Mouse (Mus musculus): ENCODE results near the gene Tiprl. TPM values are rescaled to one million over a fixed set of nuclear protein-coding genes. Genes with fewer than 3 reads are reported as not detected.
A peak's percentile ranks its signal among the peaks of the same experiment; 100 is the strongest.

Gene Tiprl
- polyA plus RNA-seq, 1 experiment: 19.2 TPM

GRCm38 (mm10) chr1:165235846-165236245 lies 950 bp downstream of the Tiprl start:
- Histone ChIP-seq H3K4me3 (ENCODE audit: low read depth, low read length) (peak overlapping the region; percentile 99), H3K27me3 (ENCODE audit: control insufficient read depth, insufficient read depth, low read length) (no peaks in the 10 kb centered on the region), H3K36me3 (ENCODE audit: control insufficient read depth, insufficient read depth, low read length) (no peaks in the 10 kb centered on the region), H3K27ac (ENCODE audit: insufficient read depth, low read depth, low read length) (no peak overlapping the region), H3K4me1 (ENCODE audit: control insufficient read depth, insufficient read depth, insufficient read length, low read length) (peaks cover 6% of the 10 kb centered on the region)
- 2% methylated on average over 10 of the region's 10 CpGs for WGBS
- TF ChIP-seq CTCF (IDR thresholded peaks at IDR 0.05; ENCODE audit: extremely low read depth, insufficient read length, insufficient replicate concordance, low read depth, low read length) (no peak), POLR2A (IDR thresholded peaks at IDR 0.05; ENCODE audit: low read depth, low read length) (no peak)

- H3K36me3 ChIP-seq (ENCODE audit: control insufficient read depth, insufficient read depth, low read length): no peaks in the 10 kb centered on the region
- no peak overlapping the region for H3K27ac ChIP-seq (ENCODE audit: insufficient read depth, low read depth, low read length)
- TF ChIP-seq POLR2A (IDR thresholded peaks at IDR 0.05; ENCODE audit: low read depth, low read length) (no peak), CTCF (IDR thresholded peaks at IDR 0.05; ENCODE audit: extremely low read depth, insufficient read length, insufficient replicate concordance, low read depth, low read length) (no peak)
- H3K27me3 ChIP-seq (ENCODE audit: control insufficient read depth, insufficient read depth, low read length): no peaks in the 10 kb centered on the region
- H3K4me3 ChIP-seq (ENCODE audit: low read depth, low read length): no peak overlapping the region
- H3K4me1 ChIP-seq (ENCODE audit: control insufficient read depth, insufficient read depth, insufficient read length, low read length): peaks cover 10% of the 10 kb centered on the region
- WGBS: 49% methylated on average over 2 of the region's 2 CpGs
Measured at GRCm38 (mm10) chr1:165233806-165234205, 3.0 kb downstream of the Tiprl start.

- WGBS: 93% methylated on average over 4 of the region's 4 CpGs
Measured at GRCm38 (mm10) chr1:165230691-165231090, 6.1 kb downstream of the Tiprl start.

GRCm38 (mm10) chr1:165229577-165229976 lies 7.2 kb downstream of the Tiprl start:
- peaks cover 19% of the 10 kb centered on the region for H3K36me3 ChIP-seq (ENCODE audit: control insufficient read depth, insufficient read depth, low read length)
- peaks cover 7% of the 10 kb centered on the region for H3K4me1 ChIP-seq (ENCODE audit: control insufficient read depth, insufficient read depth, insufficient read length, low read length)
- no peaks in the 10 kb centered on the region for H3K27me3 ChIP-seq (ENCODE audit: control insufficient read depth, insufficient read depth, low read length)
- H3K27ac ChIP-seq (ENCODE audit: insufficient read depth, low read depth, low read length): peak overlapping the region; percentile 60
- H3K4me3 ChIP-seq (ENCODE audit: low read depth, low read length): no peak overlapping the region
- no peak for TF ChIP-seq CTCF (IDR thresholded peaks at IDR 0.05; ENCODE audit: extremely low read depth, insufficient read length, insufficient replicate concordance, low read depth, low read length)
- TF ChIP-seq POLR2A (IDR thresholded peaks at IDR 0.05; ENCODE audit: low read depth, low read length): no peak
- WGBS: 40% methylated on average over 9 of the region's 9 CpGs

More at GRCm38 (mm10) chr1:165230691-165231090, 6.1 kb downstream of the Tiprl start:
- Histone ChIP-seq H3K27ac (ENCODE audit: insufficient read depth, low read depth, low read length) (no peak overlapping the region), H3K4me3 (ENCODE audit: low read depth, low read length) (no peak overlapping the region), H3K4me1 (ENCODE audit: control insufficient read depth, insufficient read depth, insufficient read length, low read length) (peaks cover 10% of the 10 kb centered on the region), H3K27me3 (ENCODE audit: control insufficient read depth, insufficient read depth, low read length) (no peaks in the 10 kb centered on the region), H3K36me3 (ENCODE audit: control insufficient read depth, insufficient read depth, low read length) (peaks cover 11% of the 10 kb centered on the region)
- TF ChIP-seq POLR2A (IDR thresholded peaks at IDR 0.05; ENCODE audit: low read depth, low read length) (no peak), CTCF (IDR thresholded peaks at IDR 0.05; ENCODE audit: extremely low read depth, insufficient read length, insufficient replicate concordance, low read depth, low read length) (peak; percentile 32; the same call in 1 of the 2 replicates)

GRCm38 (mm10) chr1:165217023-165217589 lies 19.7 kb downstream of the Tiprl start:
- H3K36me3 ChIP-seq (ENCODE audit: control insufficient read depth, insufficient read depth, low read length): peaks cover 48% of the 10 kb centered on the region
- no peak for TF ChIP-seq POLR2A (IDR thresholded peaks at IDR 0.05; ENCODE audit: low read depth, low read length)
- no peak for TF ChIP-seq CTCF (IDR thresholded peaks at IDR 0.05; ENCODE audit: extremely low read depth, insufficient read length, insufficient replicate concordance, low read depth, low read length)

GRCm38 (mm10) chr1:165215831-165216230 lies 21.0 kb downstream of the Tiprl start:
- no peaks in the 10 kb centered on the region for H3K27me3 ChIP-seq (ENCODE audit: control insufficient read depth, insufficient read depth, low read length)
- no peak for TF ChIP-seq POLR2A (IDR thresholded peaks at IDR 0.05; ENCODE audit: low read depth, low read length)
- TF ChIP-seq CTCF (IDR thresholded peaks at IDR 0.05; ENCODE audit: extremely low read depth, insufficient read length, insufficient replicate concordance, low read depth, low read length): no peak
- H3K4me3 ChIP-seq (ENCODE audit: low read depth, low read length): no peak overlapping the region
- peaks cover 4% of the 10 kb centered on the region; the same call in 1 of the 2 replicates for H3K4me1 ChIP-seq (ENCODE audit: control insufficient read depth, insufficient read depth, insufficient read length, low read length)
- peaks cover 38% of the 10 kb centered on the region for H3K36me3 ChIP-seq (ENCODE audit: control insufficient read depth, insufficient read depth, low read length)
- no peak overlapping the region for H3K27ac ChIP-seq (ENCODE audit: insufficient read depth, low read depth, low read length)
- WGBS: 66% methylated on average over 7 of the region's 7 CpGs

More at GRCm38 (mm10) chr1:165217023-165217589, 19.7 kb downstream of the Tiprl start:
- WGBS: 51% methylated on average over 2 of the region's 2 CpGs
- H3K27me3 ChIP-seq (ENCODE audit: control insufficient read depth, insufficient read depth, low read length): no peaks in the 10 kb centered on the region
- peaks cover 4% of the 10 kb centered on the region; the same call in 1 of the 2 replicates for H3K4me1 ChIP-seq (ENCODE audit: control insufficient read depth, insufficient read depth, insufficient read length, low read length)
- H3K4me3 ChIP-seq (ENCODE audit: low read depth, low read length): no peak overlapping the region
- peak overlapping the region; percentile 63; the same call in 1 of the 2 replicates for H3K27ac ChIP-seq (ENCODE audit: insufficient read depth, low read depth, low read length)

- H3K27me3 ChIP-seq (ENCODE audit: control insufficient read depth, insufficient read depth, low read length): no peaks in the 10 kb centered on the region
- H3K36me3 ChIP-seq (ENCODE audit: control insufficient read depth, insufficient read depth, low read length): no peaks in the 10 kb centered on the region
- H3K4me3 ChIP-seq (ENCODE audit: low read depth, low read length): no peak overlapping the region
- H3K27ac ChIP-seq (ENCODE audit: insufficient read depth, low read depth, low read length): no peak overlapping the region
- 64% methylated on average over 2 of the region's 2 CpGs for WGBS
- TF ChIP-seq POLR2A (IDR thresholded peaks at IDR 0.05; ENCODE audit: low read depth, low read length) (no peak), CTCF (IDR thresholded peaks at IDR 0.05; ENCODE audit: extremely low read depth, insufficient read length, insufficient replicate concordance, low read depth, low read length) (no peak)
- H3K4me1 ChIP-seq (ENCODE audit: control insufficient read depth, insufficient read depth, insufficient read length, low read length): no peaks in the 10 kb centered on the region
Measured at GRCm38 (mm10) chr1:165205591-165205990, 31.2 kb downstream of the Tiprl start.
